Mouse (Mus musculus) neural tube, embryonic 15.5 days (tissue): ENCODE measurements around the gene Ppp1r13l. TPM values are rescaled to one million over a fixed set of nuclear protein-coding genes. Genes with fewer than 3 reads are reported as not detected.

Experiments
- ATAC-seq: fragments of 200-750 bp; cut with Nextera tagmentation; 2 replicates; pipeline ENCODE4 v1.8.0; 2017; ENCODE audit warnings: mild to moderate bottlenecking, moderate TSS enrichment, moderate library complexity; ENCODE audit not compliant: low FRiP score
- H3K27ac ChIP-seq: fragments of 300-500 bp; sonication (generic); replicated peaks from 2 replicates; pipeline ENCODE4 v1.5.1; 2015; ENCODE audit warnings: mild to moderate bottlenecking, inconsistent platforms
- H3K27me3 ChIP-seq: fragments of 300-500 bp; sonication (generic); replicated peaks from 2 replicates; pipeline ENCODE4 v1.6.1; 2015; ENCODE audit warnings: inconsistent platforms
- H3K36me3 ChIP-seq: fragments of 300-500 bp; sonication (generic); 2 replicates; pipeline ENCODE4 v1.6.1; 2015; ENCODE audit warnings: inconsistent platforms
- H3K4me1 ChIP-seq: fragments of 300-500 bp; sonication (generic); 2 replicates; pipeline ENCODE4 v1.6.1; 2015; ENCODE audit warnings: inconsistent platforms
- H3K4me2 ChIP-seq: fragments of 300-500 bp; sonication (generic); 2 replicates; pipeline ENCODE4 v1.6.1; 2015; ENCODE audit warnings: inconsistent platforms, mild to moderate bottlenecking, moderate library complexity
- H3K4me3 ChIP-seq: fragments of 300-500 bp; sonication (generic); replicated peaks from 2 replicates; pipeline ENCODE4 v1.5.1; 2015; ENCODE audit warnings: mild to moderate bottlenecking, inconsistent platforms
- H3K9ac ChIP-seq: fragments of 300-500 bp; sonication (generic); replicated peaks from 2 replicates; pipeline ENCODE4 v1.6.1; 2015; ENCODE audit warnings: mild to moderate bottlenecking, inconsistent platforms
- H3K9me3 ChIP-seq: fragments of 300-500 bp; sonication (generic); replicated peaks from 2 replicates; pipeline ENCODE4 v1.6.1; 2016; ENCODE audit warnings: inconsistent platforms
- WGBS: fragments of 180-500 bp; shearing (Covaris S2); methylation state at CpG from one replicate; pipeline ENCODE4 v1.1.7; 2015; ENCODE audit warnings: mixed read lengths; 5-methylcytosine and 5-hydroxymethylcytosine counted together
- polyA plus RNA-seq: library from polyadenylated mRNA; unstranded; fragments of >200 nt; fragmentation: Nextera tagmentation; extraction: Ambion mirVana; gene quantifications from 2 replicates; pipeline ENCODE4 v1.2.1, GENCODE M21; 2015

Ppp1r13l gene
- polyA plus RNA-seq: 1.9 and 2.1 TPM in 2 replicates

- no peaks in the 10 kb centered on the region for H3K9me3 ChIP-seq
- peak within 1 kb of the TSS; percentile 96 for H3K4me2 ChIP-seq
- ATAC-seq: peak; percentile 88
- peak within 1 kb of the TSS; percentile 62 for H3K9ac ChIP-seq
- H3K4me1 ChIP-seq: peaks cover 38% of the 10 kb centered on the region
- under 1% methylated on average over 31 of the region's 31 CpGs for WGBS
- H3K4me3 ChIP-seq: peak within 1 kb of the TSS; percentile 65
- H3K27ac ChIP-seq: peak within 1 kb of the TSS; percentile 63
- peaks cover 21% of the 10 kb centered on the region for H3K36me3 ChIP-seq
- peaks cover 20% of the 10 kb centered on the region for H3K27me3 ChIP-seq
These were observed at the start of gene Ppp1r13l, which contains the start of gene Cd3eap for GRCm38 (mm10) chr7:19359299-19359891. Gene Ppp1r13l (plus strand): TSS chr7:19359749. Gene Cd3eap (minus strand): TSS chr7:19359483.

DNA sequence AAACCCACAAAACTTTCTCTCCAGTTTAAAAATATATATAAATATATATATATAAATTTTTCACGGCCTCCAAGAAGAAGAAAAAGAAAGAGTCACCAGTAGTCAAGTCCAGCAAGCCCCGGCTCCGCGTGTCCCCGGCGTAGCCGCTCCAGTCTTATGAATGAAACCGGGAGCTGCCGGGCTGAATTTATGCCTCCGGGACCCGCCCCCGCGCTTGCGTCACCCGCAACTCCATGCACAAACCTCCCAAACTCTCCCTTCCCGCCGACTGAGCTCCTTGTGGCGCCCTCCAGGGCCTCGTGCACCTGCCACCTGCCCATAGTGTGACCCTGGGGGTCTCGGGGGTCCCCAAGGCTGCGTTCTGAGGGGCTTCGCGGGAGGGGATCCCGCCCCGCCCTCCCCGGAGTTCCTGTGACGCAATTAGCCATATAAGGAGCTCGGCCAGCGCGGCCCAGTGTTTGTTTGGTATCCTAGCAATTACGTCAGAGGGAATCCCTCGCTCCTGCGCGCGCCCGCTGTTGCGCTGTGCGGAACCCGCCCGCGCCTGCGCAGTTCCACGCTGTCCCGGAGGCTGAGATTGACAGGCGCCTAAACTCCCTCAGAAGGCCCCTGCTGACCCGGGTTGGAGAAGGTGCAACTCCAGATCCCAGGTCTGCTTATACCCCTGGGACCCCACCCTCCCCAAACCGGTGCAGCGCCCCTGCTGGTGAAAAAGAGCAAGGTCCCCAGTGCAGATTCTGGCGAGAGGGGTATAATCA lies 49.5 kb upstream of the Ppp1r13l start, which contains the start of gene Fosb:
Gene Fosb, minus strand, starts transcription at position 168 of the 758 bp plus-strand sequence.
- Histone ChIP-seq H3K4me2 (peak within 1 kb of the TSS; percentile 95), H3K9me3 (no peaks in the 10 kb centered on the region), H3K4me3 (peak within 1 kb of the TSS; percentile 48), H3K9ac (peak within 1 kb of the TSS; percentile 62), H3K4me1 (peaks cover 28% of the 10 kb centered on the region), H3K36me3 (no peaks in the 10 kb centered on the region), H3K27me3 (peaks cover 48% of the 10 kb centered on the region), H3K27ac (0 out of 2 replicates have a peak within 1 kb of the TSS, but pooled peaks have one; percentile 48)
- ATAC-seq: peak; percentile 86
- whole genome bisulfite sequencing: under 1% methylated on average over 49 of the region's 49 CpGs

DNA sequence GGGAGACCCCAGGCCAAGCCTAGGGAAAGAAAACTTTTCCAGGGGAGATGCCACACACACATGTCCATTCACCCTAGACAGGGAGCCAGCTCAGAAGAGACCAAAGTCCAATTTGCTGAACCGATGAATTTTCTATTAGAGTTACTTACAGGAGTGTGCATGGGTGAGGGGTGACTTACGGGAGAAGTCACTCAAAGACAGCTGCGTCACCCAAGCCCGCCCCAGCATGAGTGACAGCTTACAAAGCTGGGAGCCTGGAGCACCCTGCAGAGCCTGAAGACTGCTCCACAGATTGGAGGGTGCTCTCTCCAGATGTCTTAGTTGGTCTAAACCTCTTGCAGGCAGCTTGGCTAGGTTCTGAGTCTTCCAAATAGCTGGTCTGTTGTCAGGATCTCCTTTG lies 47.6 kb upstream of the Ppp1r13l start:
- Histone ChIP-seq H3K4me2 (no peak overlapping the region), H3K4me3 (no peak overlapping the region), H3K36me3 (no peaks in the 10 kb centered on the region), H3K9ac (no peak overlapping the region), H3K27me3 (peaks cover 29% of the 10 kb centered on the region), H3K9me3 (no peaks in the 10 kb centered on the region), H3K4me1 (peaks cover 25% of the 10 kb centered on the region), H3K27ac (no peak overlapping the region)
- WGBS: 35% methylated on average over 4 of the region's 4 CpGs
- no peak for ATAC-seq

- H3K4me1 ChIP-seq: peaks cover 12% of the 10 kb centered on the region
- H3K36me3 ChIP-seq: no peaks in the 10 kb centered on the region
- H3K27me3 ChIP-seq: peaks cover 39% of the 10 kb centered on the region
- H3K27ac ChIP-seq: no peak overlapping the region
- H3K4me2 ChIP-seq: no peak overlapping the region
- no peaks in the 10 kb centered on the region for H3K9me3 ChIP-seq
- whole genome bisulfite sequencing: 51% methylated on average over 5 of the region's 5 CpGs
- H3K4me3 ChIP-seq: no peak overlapping the region
- no peak overlapping the region for H3K9ac ChIP-seq
- ATAC-seq: no peak
These were observed 45.5 kb upstream of the Ppp1r13l start for GRCm38 (mm10) chr7:19314033-19314432.

DNA sequence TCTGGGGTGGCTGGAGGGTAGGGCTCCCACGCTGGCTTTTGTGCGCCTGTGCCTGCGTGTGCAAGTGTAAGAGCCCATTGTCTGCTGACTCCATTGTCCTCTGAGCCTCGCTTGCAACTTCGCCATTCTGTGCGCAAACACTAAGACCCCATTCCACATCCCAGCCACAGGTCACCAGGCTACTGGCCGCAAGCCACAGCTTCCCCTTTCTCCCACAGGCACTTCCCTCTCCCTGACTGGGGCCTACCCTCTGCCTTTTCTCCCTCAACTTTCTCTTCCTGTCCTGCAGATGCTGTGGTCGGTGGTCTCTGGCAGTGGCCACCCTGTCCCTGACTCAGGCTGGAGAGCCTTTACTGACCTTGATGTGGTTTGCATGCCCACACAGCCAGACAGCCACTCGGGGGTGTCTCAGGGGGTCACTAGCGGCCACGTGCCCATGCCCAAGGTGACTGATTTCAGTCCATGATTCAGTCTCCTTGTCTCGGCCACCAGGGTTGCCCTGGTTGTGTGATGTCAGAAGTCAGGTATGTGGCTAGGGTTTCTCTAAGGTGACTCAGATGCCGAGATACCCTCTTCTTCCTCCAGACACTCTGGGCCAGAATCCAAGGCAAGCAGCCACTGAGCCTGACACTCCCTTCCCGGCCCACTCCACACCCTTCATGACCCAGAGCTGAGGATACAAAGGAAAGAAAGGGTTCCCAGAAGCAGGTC lies 42.9 kb upstream of the Ppp1r13l start:
- WGBS: 48% methylated on average over 14 of the region's 14 CpGs
- Histone ChIP-seq H3K4me1 (peaks cover 13% of the 10 kb centered on the region), H3K4me2 (no peak overlapping the region), H3K9ac (no peak overlapping the region), H3K27ac (no peak overlapping the region), H3K27me3 (peaks cover 36% of the 10 kb centered on the region), H3K9me3 (no peaks in the 10 kb centered on the region), H3K4me3 (no peak overlapping the region), H3K36me3 (no peaks in the 10 kb centered on the region)
- no peak for ATAC-seq

DNA sequence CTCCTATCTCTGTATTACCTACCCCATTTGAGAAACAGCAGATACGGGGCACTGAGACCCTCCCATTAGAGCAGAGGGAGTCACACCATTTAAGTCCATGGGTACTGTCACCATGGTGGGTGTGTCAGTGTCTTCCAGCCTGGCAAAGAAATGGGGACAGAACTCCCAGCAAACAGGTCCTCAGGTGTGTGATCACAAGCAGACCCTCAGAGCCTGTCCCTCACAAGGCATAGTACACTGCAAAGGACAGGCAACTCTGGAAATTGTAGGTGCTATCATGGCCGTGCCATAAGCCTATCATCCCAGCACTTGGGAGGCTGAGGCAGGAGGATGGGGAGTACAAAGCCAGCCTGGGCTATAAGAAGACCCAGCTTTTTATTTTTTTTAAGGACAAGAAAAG lies 41.3 kb upstream of the Ppp1r13l start:
- Histone ChIP-seq H3K27ac (no peak overlapping the region), H3K9ac (no peak overlapping the region), H3K4me2 (no peak overlapping the region), H3K27me3 (peaks cover 30% of the 10 kb centered on the region), H3K4me1 (peaks cover 13% of the 10 kb centered on the region), H3K9me3 (no peaks in the 10 kb centered on the region), H3K4me3 (no peak overlapping the region), H3K36me3 (no peaks in the 10 kb centered on the region)
- no peak for ATAC-seq
- WGBS: 74% methylated on average over 2 of the region's 2 CpGs

DNA sequence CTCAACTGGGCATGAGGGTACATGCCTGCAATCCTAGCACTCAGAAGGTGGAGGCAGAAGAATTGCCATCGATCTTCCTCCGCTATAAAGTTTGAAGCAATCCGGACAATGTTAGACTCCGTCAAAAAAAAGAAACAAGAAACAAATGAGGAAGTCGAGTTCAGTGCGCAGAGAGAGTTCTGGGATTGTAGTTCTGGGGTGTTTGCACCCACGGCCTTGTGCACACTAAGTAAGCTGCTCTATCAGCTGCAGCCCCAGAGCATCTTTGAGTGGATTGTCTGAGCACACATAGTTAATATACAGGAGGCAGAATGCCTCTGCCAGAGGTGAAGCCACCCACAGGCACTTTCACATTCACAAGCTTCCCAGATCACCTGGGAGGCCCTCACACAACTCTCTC lies 40.9 kb upstream of the Ppp1r13l start:
- Histone ChIP-seq H3K9me3 (no peaks in the 10 kb centered on the region), H3K9ac (no peak overlapping the region), H3K27me3 (peaks cover 29% of the 10 kb centered on the region), H3K4me1 (peaks cover 13% of the 10 kb centered on the region), H3K4me3 (no peak overlapping the region), H3K36me3 (no peaks in the 10 kb centered on the region), H3K4me2 (no peak overlapping the region), H3K27ac (no peak overlapping the region)
- WGBS: 85% methylated on average over 7 of the region's 7 CpGs
- no peak for ATAC-seq

- peak overlapping the region; percentile 59 for H3K9ac ChIP-seq
- peak overlapping the region; percentile 59 for H3K4me3 ChIP-seq
- peaks cover 13% of the 10 kb centered on the region for H3K4me1 ChIP-seq
- peak overlapping the region; percentile 85 for H3K4me2 ChIP-seq
- peak; percentile 69 for ATAC-seq
- no peaks in the 10 kb centered on the region for H3K9me3 ChIP-seq
- peaks cover 23% of the 10 kb centered on the region for H3K27me3 ChIP-seq
- no peaks in the 10 kb centered on the region for H3K36me3 ChIP-seq
- peak overlapping the region; percentile 69 for H3K27ac ChIP-seq
- WGBS: 21% methylated on average over 9 of the region's 9 CpGs
These were observed 40.1 kb upstream of the Ppp1r13l start for GRCm38 (mm10) chr7:19319458-19319857.

DNA sequence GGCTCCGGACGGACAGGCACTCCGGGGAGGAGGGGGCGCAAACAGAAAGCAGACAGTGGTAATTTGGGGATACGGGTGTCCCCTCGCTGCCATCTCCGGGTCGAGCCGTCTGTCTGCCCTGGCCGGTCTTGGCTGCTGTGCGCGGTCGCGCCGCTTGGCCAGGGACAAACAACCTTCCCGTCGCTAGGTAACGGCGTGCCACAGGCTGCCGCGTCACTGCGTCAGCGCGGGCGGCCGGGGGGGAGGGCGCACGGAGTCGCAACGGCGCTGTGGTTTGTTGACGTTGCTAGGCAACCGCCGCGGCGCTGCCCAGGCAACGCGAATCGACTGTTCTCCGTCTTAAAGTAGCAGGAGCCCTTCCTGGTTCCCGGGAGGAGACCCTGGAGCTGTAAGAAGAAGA lies 39.6 kb upstream of the Ppp1r13l start:
- Histone ChIP-seq H3K4me1 (peaks cover 13% of the 10 kb centered on the region), H3K4me3 (peak overlapping the region; percentile 59), H3K27ac (peak overlapping the region; percentile 69), H3K27me3 (peaks cover 23% of the 10 kb centered on the region), H3K36me3 (no peaks in the 10 kb centered on the region), H3K4me2 (peak overlapping the region; percentile 85), H3K9me3 (no peaks in the 10 kb centered on the region), H3K9ac (peak overlapping the region; percentile 59)
- ATAC-seq: peak; percentile 95
- under 1% methylated on average over 41 of the region's 41 CpGs for WGBS

DNA sequence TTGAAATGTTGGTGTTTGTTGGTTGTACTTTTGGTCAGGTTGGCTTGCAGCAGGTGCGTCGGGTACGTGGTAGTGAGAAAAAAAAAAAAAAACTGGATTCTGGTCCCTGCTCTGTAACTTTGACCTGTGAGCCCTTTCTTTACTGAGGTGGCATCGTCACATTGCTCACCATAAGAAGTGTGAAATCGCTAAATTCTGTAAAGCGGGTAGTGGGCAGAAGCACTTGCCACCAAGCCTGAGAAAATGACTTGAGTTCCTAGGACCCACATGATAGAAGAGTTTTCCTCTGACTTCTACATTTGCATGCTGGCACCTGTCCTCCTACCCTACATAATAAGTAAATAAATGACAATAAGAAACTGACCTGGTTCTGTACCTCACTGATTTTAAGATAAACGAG lies 38.9 kb upstream of the Ppp1r13l start:
- WGBS: 40% methylated on average over 7 of the region's 7 CpGs
- Histone ChIP-seq H3K27me3 (peaks cover 23% of the 10 kb centered on the region), H3K27ac (no peak overlapping the region), H3K36me3 (no peaks in the 10 kb centered on the region), H3K9ac (no peak overlapping the region), H3K4me1 (peaks cover 13% of the 10 kb centered on the region), H3K9me3 (no peaks in the 10 kb centered on the region), H3K4me3 (peak overlapping the region; percentile 59; the same call in 1 of the 2 replicates), H3K4me2 (peak overlapping the region; percentile 85)
- no peak for ATAC-seq

GRCm38 (mm10) chr7:19321464-19321863 lies 38.1 kb upstream of the Ppp1r13l start:
- peaks cover 16% of the 10 kb centered on the region for H3K4me1 ChIP-seq
- no peak overlapping the region for H3K27ac ChIP-seq
- 66% methylated on average over 5 of the region's 5 CpGs for WGBS
- peaks cover 23% of the 10 kb centered on the region for H3K27me3 ChIP-seq
- ATAC-seq: no peak
- H3K9me3 ChIP-seq: no peaks in the 10 kb centered on the region
- H3K4me2 ChIP-seq: no peak overlapping the region
- H3K36me3 ChIP-seq: no peaks in the 10 kb centered on the region
- no peak overlapping the region for H3K9ac ChIP-seq
- no peak overlapping the region for H3K4me3 ChIP-seq
